Mouse (Mus musculus) c-Kit-positive CD71-positive TER-119-negative erythroid progenitor cells, embryonic 14.5 days (primary cell): ENCODE results near the gene 1520401A03Rik.

Source experiments
- DNase-seq: peaks from one replicate; pipeline ENCODE4 v3.0.0-alpha.2; 2013; ENCODE audit warnings: low read depth

1520401A03Rik gene

GRCm38 (mm10) chr17:23742941-23743340, 20.4 kb upstream of the 1520401A03Rik start:
- DNase-seq = no peak

- no peak for DNase-seq
These were observed 19.7 kb upstream of the 1520401A03Rik start for GRCm38 (mm10) chr17:23742210-23742793.

- no peak for DNase-seq
These were observed 19.0 kb upstream of the 1520401A03Rik start for GRCm38 (mm10) chr17:23741359-23742209.

- DNase-seq = no peak
These were observed 18.0 kb upstream of the 1520401A03Rik start, which contains the start of gene Paqr4 for GRCm38 (mm10) chr17:23740598-23741021. Gene Paqr4, minus strand, starts transcription at chr17:23740867.

GRCm38 (mm10) chr17:23740136-23740584, 17.6 kb upstream of the 1520401A03Rik start:
- DNase-seq = peak; percentile 85

- DNase-seq = no peak
These were observed 16.9 kb upstream of the 1520401A03Rik start for GRCm38 (mm10) chr17:23739202-23740135.

- DNase-seq = no peak
These were observed 16.2 kb upstream of the 1520401A03Rik start for GRCm38 (mm10) chr17:23738836-23739201.

GRCm38 (mm10) chr17:23737493-23738445, 15.2 kb upstream of the 1520401A03Rik start:
- DNase-seq = no peak

- no peak for DNase-seq
These were observed 11.8 kb upstream of the 1520401A03Rik start for GRCm38 (mm10) chr17:23734341-23734740.

GRCm38 (mm10) chr17:23730441-23730840, 7.9 kb upstream of the 1520401A03Rik start:
- DNase-seq = no peak

- peak; percentile 35 for DNase-seq
These were observed 4.2 kb upstream of the 1520401A03Rik start for GRCm38 (mm10) chr17:23726758-23727142.

GRCm38 (mm10) chr17:23725999-23726757, 3.6 kb upstream of the 1520401A03Rik start, which contains the start of gene Pkmyt1:
Gene Pkmyt1, plus strand, starts transcription at chr17:23726336.
- peak; percentile 92 for DNase-seq

- no peak for DNase-seq
These were observed 2.9 kb upstream of the 1520401A03Rik start for GRCm38 (mm10) chr17:23725477-23725876.

GRCm38 (mm10) chr17:23721886-23722285, 697 bp downstream of the 1520401A03Rik start:
- no peak for DNase-seq

GRCm38 (mm10) chr17:23719455-23719854, 3.1 kb downstream of the 1520401A03Rik start:
- DNase-seq = no peak

GRCm38 (mm10) chr17:23717003-23717402, 5.6 kb downstream of the 1520401A03Rik start:
- no peak for DNase-seq

- DNase-seq = peak; percentile 44
These were observed 16.4 kb downstream of the 1520401A03Rik start for GRCm38 (mm10) chr17:23706212-23706611.

GRCm38 (mm10) chr17:23705525-23706104, 17.0 kb downstream of the 1520401A03Rik start:
- no peak for DNase-seq

GRCm38 (mm10) chr17:23704741-23705140, 17.8 kb downstream of the 1520401A03Rik start:
- no peak for DNase-seq

GRCm38 (mm10) chr17:23703301-23703700, 19.3 kb downstream of the 1520401A03Rik start:
- DNase-seq = no peak
